Mouse (Mus musculus) C2C12 (cell line): ENCODE results near the gene Evi5l. TPM values are rescaled to one million over a fixed set of nuclear protein-coding genes. Genes with fewer than 3 reads are reported as not detected.
"Not testable (repeated sequence)": the region's sequence is repeated elsewhere in the genome, so short reads cannot be mapped to it uniquely, and the experiment has no call there.

Experiments used
- H3K27me3 ChIP-seq: one replicate; pipeline ENCODE4 v1.6.1; 2011; ENCODE audit not compliant: control insufficient read depth, insufficient read depth, insufficient read length
- H3K36me3 ChIP-seq: one replicate; pipeline ENCODE4 v1.6.1; 2011; ENCODE audit not compliant: control insufficient read depth, insufficient read depth
- H3K4me3 ChIP-seq: one replicate; pipeline ENCODE4 v1.5.1; 2011; ENCODE audit warnings: mild to moderate bottlenecking, control low read depth; ENCODE audit not compliant: poor library complexity, insufficient read depth, severe bottlenecking
- H3K79me2 ChIP-seq: one replicate; pipeline ENCODE4 v1.6.1; 2011; ENCODE audit not compliant: control insufficient read depth, insufficient read depth
- H3K79me3 ChIP-seq: one replicate; pipeline ENCODE4 v1.6.1; 2011; ENCODE audit warnings: low read depth, control low read depth
- H3ac ChIP-seq: one replicate; pipeline ENCODE3; 2011; ENCODE audit warnings: low read depth; ENCODE audit not compliant: control insufficient read depth, insufficient read length
- CEBPB ChIP-seq: IDR thresholded peaks from one replicate; pipeline ENCODE4 v1.6.1; 2011; ENCODE audit warnings: low read depth, mild to moderate bottlenecking, control low read depth, moderate library complexity
- CTCF ChIP-seq: IDR thresholded peaks from one replicate; pipeline ENCODE4 v1.5.1; 2011; ENCODE audit not compliant: control insufficient read depth, insufficient read depth, insufficient read length
- FOSL1 ChIP-seq: IDR thresholded peaks from one replicate; pipeline ENCODE4 v1.8.0; 2011; ENCODE audit warnings: mild to moderate bottlenecking, low read length; ENCODE audit not compliant: poor library complexity, insufficient read depth, severe bottlenecking
- MAX ChIP-seq: IDR thresholded peaks from one replicate; pipeline ENCODE4 v1.6.1; 2011; ENCODE audit warnings: mild to moderate bottlenecking, control low read depth
- MYOD1 ChIP-seq: IDR thresholded peaks from one replicate; pipeline ENCODE4 v1.6.1; 2011; ENCODE audit warnings: low read depth; ENCODE audit not compliant: control insufficient read depth, insufficient read length
- MYOG ChIP-seq: IDR thresholded peaks from one replicate; pipeline ENCODE4 v1.6.1; 2011; ENCODE audit not compliant: control insufficient read depth, insufficient read length; ENCODE audit errors: extremely low read depth
- USF1 ChIP-seq: IDR thresholded peaks from one replicate; pipeline ENCODE4 v1.6.1; 2011; ENCODE audit warnings: low read depth, mild to moderate bottlenecking, control low read depth, moderate library complexity
- polyA plus RNA-seq: library from polyadenylated mRNA; unstranded; fragments of >200 nt; fragmentation: generic; extraction: Trizol; gene quantifications from one replicate; pipeline ENCODE4 v1.2.1, GENCODE M21; 2012; ENCODE audit warnings: missing spikeins

The Evi5l gene
- polyA plus RNA-seq, 1 experiment: 11.6 TPM

GRCm38 (mm10) chr8:4252934-4253841, 86.8 kb downstream of the Evi5l start, which contains the start of gene Snapc2:
Gene Snapc2 (plus strand): TSS chr8:4253080.
- H3K27me3 ChIP-seq: no peaks in the 10 kb centered on the region
- peak within 1 kb of the TSS; percentile 52 for H3K4me3 ChIP-seq
- H3K79me3 ChIP-seq: peaks cover 11% of the 10 kb centered on the region
- TF ChIP-seq CEBPB (no peak), MAX (peak; percentile 69)
- peaks cover 21% of the 10 kb centered on the region for H3K79me2 ChIP-seq
- H3K36me3 ChIP-seq: peaks cover 30% of the 10 kb centered on the region
- H3ac ChIP-seq: peak within 1 kb of the TSS; percentile 97

- no peak for TF ChIP-seq MAX
- no peak for TF ChIP-seq CTCF
- TF ChIP-seq CEBPB: no peak
- TF ChIP-seq USF1: no peak
- no peak for TF ChIP-seq MYOD1
- TF ChIP-seq MYOG: no peak
- TF ChIP-seq FOSL1: no peak
- peaks cover 27% of the 10 kb centered on the region for H3K36me3 ChIP-seq
- peaks cover 11% of the 10 kb centered on the region for H3K79me3 ChIP-seq
- H3ac ChIP-seq: no peak overlapping the region
- peaks cover 21% of the 10 kb centered on the region for H3K79me2 ChIP-seq
- H3K27me3 ChIP-seq: no peaks in the 10 kb centered on the region
- no peak overlapping the region for H3K4me3 ChIP-seq
Observed at GRCm38 (mm10) chr8:4254001-4254400, 87.6 kb downstream of the Evi5l start.

DNA sequence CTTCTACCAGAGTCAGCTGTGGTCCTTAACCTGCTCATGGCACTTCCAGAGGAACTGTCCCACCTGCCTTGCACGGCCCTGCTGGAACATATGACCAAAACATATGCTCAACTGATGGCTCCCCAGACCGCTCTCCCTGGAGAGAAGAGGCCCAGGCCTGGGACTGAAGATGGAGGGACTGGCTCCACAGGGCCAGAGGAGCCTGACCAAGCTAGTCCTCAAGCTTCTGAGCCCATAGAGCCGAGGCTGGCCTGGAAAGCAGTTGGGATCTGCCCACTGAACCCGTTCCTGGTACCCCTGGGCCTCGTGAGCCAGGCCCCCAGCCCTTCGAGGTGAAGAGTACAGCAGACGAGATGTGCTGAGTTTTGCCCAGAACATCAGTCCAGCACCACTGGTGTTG, 89.1 kb downstream of the Evi5l start:
- H3K4me3 ChIP-seq, H3ac ChIP-seq, H3K27me3 ChIP-seq: not testable (repeated sequence)
- Histone ChIP-seq H3K79me3 (peaks cover 11% of the 10 kb centered on the region), H3K36me3 (peaks cover 30% of the 10 kb centered on the region), H3K79me2 (peaks cover 21% of the 10 kb centered on the region)

DNA sequence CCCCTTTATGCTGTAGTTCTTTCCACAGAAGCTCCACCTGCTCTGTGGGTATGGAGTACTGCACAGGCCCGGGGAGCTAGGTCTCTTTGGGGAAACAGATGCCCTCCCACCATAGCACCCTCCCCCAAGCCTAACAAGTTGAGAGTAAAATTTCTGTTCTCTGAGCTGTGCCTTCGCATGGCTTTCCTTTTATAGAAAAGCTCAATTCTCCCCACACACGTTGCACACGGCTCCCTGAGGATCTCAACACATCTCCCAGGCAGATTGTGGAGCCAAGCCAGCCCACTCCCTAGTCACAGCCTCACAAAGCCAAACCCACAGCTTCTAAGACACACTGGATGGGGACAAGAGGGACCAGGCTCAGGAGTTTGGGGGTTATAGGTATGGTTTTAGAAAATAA, 90.5 kb downstream of the Evi5l start:
- Histone ChIP-seq H3K4me3 (no peak overlapping the region), H3K36me3 (peaks cover 44% of the 10 kb centered on the region)
- TF ChIP-seq CTCF: no peak

GRCm38 (mm10) chr8:4257350-4257749, 91.0 kb downstream of the Evi5l start:
- TF ChIP-seq FOSL1 (no peak), MYOG (no peak), MYOD1 (no peak), CEBPB (no peak), CTCF (no peak), MAX (no peak), USF1 (no peak)
- Histone ChIP-seq H3K4me3 (no peak overlapping the region), H3K79me2 (peaks cover 21% of the 10 kb centered on the region), H3ac (no peak overlapping the region), H3K36me3 (peaks cover 48% of the 10 kb centered on the region), H3K27me3 (no peaks in the 10 kb centered on the region), H3K79me3 (peaks cover 10% of the 10 kb centered on the region)

More for the DNA sequence above, 90.5 kb downstream of the Evi5l start:
- Histone ChIP-seq H3K27me3 (no peaks in the 10 kb centered on the region), H3K79me3 (peaks cover 10% of the 10 kb centered on the region), H3K79me2 (peaks cover 21% of the 10 kb centered on the region), H3ac (no peak overlapping the region)

DNA sequence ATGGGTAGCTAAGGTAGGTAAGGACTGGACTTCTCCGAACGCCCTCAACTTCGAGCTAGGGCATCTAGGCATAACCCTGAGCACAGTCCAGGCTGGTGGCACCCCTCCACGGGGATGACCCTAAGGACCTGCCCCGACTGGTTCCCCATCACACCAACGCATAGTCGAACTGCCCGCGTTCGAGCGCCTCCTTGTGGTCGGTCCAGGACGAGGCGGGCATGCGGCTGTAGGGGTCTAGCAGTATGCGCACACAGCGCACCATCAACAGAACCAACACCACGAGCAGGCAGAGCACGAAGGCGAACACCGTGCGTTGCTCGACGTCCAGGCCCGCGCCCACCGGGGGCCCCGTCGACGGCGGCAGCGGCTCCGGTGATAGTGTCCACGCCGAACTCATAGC, 91.9 kb downstream of the Evi5l start:
- Histone ChIP-seq H3K36me3 (peaks cover 54% of the 10 kb centered on the region), H3K79me2 (peaks cover 20% of the 10 kb centered on the region), H3K79me3 (peaks cover 10% of the 10 kb centered on the region), H3K27me3 (no peaks in the 10 kb centered on the region), H3ac (peak overlapping the region; percentile 69), H3K4me3 (peak overlapping the region; percentile 53)
- no peak for TF ChIP-seq FOSL1
- peak; percentile 97 for TF ChIP-seq CTCF
- TF ChIP-seq MAX: peak; percentile 56

DNA sequence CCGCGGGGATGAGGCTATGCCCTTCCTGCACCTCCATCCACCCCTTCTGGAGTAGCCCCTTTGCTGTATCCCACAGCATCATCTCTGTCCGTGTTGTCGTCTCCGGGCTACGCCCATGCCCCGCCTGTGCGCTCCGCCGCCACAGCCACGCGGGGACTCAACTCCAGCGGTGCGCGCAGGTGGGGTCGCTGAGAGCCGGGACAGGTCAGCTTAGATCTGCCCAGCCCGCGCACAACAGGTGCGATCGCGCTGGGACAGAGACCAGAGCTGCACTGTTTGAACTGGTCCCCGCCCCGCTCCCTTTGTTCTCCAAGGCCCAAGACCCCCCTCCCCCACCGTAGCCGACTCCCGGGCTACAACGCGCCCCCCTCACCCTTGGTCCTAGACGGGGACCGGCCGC, 92.3 kb downstream of the Evi5l start:
- H3K79me3 ChIP-seq: peaks cover 8% of the 10 kb centered on the region
- H3K27me3 ChIP-seq: no peaks in the 10 kb centered on the region
- peak overlapping the region; percentile 53 for H3K4me3 ChIP-seq
- H3K36me3 ChIP-seq: peaks cover 59% of the 10 kb centered on the region
- peaks cover 16% of the 10 kb centered on the region for H3K79me2 ChIP-seq
- peak overlapping the region; percentile 69 for H3ac ChIP-seq
- no peak for TF ChIP-seq USF1
- TF ChIP-seq CEBPB: no peak
- no peak for TF ChIP-seq CTCF
- no peak for TF ChIP-seq FOSL1
- TF ChIP-seq MYOD1: no peak
- no peak for TF ChIP-seq MAX
